Mouse (Mus musculus): ENCODE measurements around the gene Olfr205.
"Not testable (repeated sequence)": the region's sequence is repeated elsewhere in the genome, so short reads cannot be mapped to it uniquely, and the experiment has no call there.

DNA sequence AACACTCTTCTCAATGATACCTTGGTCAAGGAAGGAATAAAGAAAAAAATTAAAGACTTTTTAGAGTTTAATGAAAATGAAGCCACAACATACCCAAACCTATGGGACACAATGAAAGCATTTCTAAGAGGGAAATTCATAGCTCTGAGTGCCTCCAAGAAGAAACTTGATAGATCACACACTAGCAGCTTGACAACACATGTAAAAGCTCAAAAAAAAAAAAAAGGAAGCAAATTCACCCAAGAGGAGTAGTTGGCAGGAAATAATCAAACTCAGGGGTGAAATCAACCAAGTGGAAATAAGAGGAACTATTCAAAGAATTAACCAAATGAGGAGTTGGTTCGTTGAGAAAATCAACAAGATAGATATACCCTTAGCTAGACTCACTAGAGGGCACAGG is 7.7 kb downstream of the Olfr205 start:
- TF ChIP-seq CTCF (IDR thresholded peaks at IDR 0.05; ENCODE audit: low read depth, low read length); POLR2A (IDR thresholded peaks at IDR 0.05; ENCODE audit: extremely low read depth, insufficient read depth, low read length): not testable (repeated sequence)

Data from liver, adult 2 months (tissue).